Mouse (Mus musculus) spleen, postnatal 14 days (tissue): ENCODE measurements around the gene Syt1.
A peak's percentile ranks its signal among the peaks of the same experiment; 100 is the strongest.

ENCODE experiments used
- DNase-seq, 2 experiments: peaks; one replicate each; pipeline ENCODE4 v3.0.0; 2021 to 2022; ENCODE audit warnings: low spot score in 2 of 2

Gene Syt1

GRCm38 (mm10) chr10:108649174-108649573 lies 361.6 kb downstream of the Syt1 start:
- no peak for DNase-seq

DNA sequence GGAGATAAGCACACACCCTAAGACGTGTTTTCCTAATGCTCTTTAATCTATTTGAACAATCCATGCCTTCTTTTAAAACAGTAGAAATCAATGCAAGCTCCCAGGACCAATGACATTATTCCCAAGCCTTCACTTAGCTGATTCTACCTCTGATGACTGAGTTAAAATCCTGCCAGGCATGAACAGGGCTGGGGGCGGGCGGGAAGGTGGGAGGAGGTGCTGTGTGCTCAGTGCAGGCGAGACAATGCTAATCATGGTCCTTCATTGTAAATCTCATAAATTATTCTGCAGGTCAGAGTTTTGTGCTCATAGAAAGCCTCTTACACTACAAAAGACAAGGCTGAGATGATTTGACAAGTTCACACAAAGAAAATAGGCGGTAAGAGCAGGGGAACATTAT lies 366.9 kb downstream of the Syt1 start:
- no peak for DNase-seq

DNA sequence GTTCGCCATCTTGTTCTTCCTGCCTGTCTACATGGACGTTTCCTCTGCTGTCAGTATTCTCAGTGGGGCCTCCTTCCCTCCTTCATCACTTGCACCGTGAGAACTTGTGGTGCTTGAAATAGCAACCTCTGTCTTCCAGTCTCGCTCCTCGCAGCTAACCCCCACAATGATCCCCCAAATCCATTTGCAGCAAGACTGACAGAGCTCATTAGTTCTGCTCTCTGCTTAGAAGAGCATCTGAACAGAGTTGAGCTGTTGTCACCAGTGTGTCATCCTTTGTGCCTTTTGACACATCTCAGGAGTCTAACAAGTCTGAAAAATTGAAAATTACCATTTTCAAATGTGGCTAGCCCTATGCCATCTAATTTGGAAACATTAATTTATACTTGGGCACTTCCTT lies 372.7 kb downstream of the Syt1 start:
- DNase-seq = no peak

GRCm38 (mm10) chr10:108636086-108636485 lies 374.7 kb downstream of the Syt1 start:
- DNase-seq = no peak

DNA sequence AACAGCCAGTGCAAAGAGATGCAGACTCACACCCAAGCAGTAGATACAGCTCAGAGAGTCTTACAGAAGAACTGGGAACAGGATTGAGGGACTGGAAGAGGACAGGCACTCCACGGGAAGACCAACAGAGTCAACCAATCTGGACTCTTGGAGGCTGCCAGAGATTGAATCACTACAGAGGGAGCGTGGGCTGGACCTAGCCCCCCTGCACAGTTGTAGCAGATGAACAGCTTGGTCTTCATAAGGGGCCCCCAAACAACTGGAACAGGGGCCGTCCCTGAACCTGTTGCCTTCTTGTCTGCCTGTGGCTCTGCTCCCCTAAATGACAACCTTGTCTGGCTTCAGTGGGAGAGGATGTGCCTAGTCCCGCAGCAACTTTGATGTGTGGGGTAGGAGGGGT lies 375.2 kb downstream of the Syt1 start:
- DNase-seq = no peak

DNA sequence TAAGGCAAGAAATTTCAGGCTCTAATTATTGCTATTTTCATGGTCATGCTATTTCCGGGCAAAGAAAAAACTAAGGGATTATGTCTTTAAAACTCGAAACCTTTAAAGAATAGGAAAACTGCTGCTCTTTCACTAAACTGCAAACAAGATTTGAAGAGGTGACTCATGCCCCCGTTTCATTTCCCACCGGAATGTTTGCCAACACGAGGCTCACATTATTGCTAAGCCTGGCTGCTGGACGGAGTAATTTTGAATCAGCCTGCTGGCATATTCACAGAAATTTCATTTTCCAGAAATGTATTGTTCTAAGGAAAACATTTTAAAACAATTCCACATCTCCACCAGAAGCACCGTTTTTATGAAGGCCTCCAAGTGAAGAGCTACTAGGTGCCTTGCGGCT lies 379.9 kb downstream of the Syt1 start:
- no peak for DNase-seq

DNA sequence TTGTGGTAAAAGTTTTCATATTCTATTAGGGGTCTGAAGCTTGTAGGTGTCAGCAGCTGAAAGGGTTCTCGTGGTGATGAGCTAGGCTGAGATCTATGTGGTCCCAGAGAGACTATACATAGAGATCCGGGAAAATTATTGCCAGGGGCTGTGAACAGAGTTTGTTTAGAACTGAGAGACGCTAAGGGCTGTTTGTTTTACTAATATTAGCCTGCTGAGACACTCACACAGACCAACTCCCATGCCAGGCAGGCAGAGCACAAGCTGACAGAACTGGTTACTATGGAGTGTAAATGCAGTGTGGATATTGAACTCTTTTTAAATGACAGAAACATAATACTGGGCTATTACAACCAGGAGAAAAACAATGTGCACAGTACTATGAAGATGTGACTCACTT lies 384.4 kb downstream of the Syt1 start:
- DNase-seq = no peak

DNA sequence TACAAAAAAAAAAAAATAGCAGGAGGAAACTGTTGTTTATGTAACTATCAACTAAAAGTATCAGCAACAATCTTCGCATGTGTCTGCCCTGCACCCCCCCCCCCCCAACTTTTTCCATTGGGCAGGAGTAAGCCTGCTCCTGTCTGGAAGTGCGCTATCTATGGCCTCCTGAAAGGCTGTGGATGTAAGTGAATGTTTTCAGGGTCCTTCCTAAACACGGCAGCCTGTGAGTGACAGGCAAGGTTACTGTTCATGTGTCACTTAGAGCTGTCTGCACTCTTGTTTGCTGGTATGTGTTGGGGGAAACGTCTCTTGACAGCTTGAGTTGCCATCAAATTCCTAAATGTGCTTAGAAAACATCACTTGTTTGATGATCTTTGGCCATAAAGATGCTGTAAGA lies 387.8 kb downstream of the Syt1 start:
- no peak for DNase-seq

DNA sequence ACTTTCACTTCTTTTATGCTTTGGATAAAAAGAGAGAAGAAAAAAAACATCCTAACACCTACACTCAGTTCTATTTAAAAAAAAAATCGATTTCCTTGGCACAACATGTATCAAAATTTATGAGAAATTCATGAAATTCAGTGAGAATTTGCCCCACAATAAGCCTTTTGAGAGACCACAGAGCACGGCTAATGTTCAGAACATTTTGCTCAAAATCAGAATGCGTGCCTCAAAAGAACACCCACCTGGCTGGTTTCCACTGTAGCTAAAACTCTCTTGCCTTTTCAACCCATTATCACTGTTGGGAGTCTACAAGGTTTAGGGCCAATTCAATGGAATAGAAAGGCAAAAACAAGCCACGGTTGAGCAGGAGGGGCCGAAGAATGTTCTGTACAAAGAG lies 390.9 kb downstream of the Syt1 start:
- no peak for DNase-seq

DNA sequence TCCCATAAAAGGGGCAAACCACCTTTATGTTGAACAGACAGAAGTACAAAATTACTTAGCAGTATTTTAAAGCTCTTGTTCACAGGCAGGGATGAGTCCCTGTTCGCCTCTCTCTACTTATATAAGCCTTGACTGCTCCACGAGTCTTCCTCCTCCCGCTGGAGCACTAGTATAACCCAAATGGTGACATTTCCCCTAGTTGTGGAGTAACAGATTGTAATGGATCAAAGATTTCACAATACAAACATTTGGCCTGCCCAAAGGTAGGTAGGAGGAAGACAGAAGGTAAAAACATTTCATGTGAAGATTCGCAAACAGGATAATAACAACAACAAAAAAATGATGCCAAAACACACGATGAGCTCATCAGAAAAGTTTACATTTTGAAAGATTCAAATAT lies 391.6 kb downstream of the Syt1 start:
- DNase-seq = no peak

DNA sequence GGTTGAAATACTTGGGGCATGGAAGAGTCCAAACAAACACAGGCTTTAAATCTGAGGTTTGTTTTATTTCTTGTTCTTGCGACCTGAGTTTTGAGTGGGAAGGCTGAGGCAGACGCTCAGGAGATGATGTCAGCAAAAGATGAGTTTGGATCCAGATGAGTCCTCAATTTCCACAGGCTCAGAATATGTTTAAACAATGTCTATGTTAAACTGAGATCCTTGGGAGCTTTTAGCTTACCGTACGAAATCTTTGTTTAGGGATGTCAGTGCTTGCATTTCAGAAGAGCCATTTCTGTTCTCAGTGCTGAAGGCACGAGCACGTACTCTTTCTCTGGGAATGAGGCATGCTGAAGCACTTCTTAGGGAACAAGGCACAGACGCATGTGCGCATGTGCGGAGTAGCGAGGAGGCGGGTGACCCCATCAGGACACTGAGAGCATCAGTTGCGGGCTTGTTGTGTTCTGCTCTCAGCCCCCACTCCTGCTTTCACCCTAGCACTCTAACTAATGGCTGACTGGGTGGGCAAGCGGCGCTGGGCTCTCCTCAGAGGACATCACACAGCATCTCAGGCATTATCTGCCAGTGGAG lies 400.6 kb downstream of the Syt1 start:
- DNase-seq = no peak

- DNase-seq = no peak
Measured at GRCm38 (mm10) chr10:108601672-108602412, 408.9 kb downstream of the Syt1 start.

GRCm38 (mm10) chr10:108600693-108601092 lies 410.1 kb downstream of the Syt1 start:
- no peak for DNase-seq

GRCm38 (mm10) chr10:108597385-108597784 lies 413.4 kb downstream of the Syt1 start:
- no peak for DNase-seq

DNA sequence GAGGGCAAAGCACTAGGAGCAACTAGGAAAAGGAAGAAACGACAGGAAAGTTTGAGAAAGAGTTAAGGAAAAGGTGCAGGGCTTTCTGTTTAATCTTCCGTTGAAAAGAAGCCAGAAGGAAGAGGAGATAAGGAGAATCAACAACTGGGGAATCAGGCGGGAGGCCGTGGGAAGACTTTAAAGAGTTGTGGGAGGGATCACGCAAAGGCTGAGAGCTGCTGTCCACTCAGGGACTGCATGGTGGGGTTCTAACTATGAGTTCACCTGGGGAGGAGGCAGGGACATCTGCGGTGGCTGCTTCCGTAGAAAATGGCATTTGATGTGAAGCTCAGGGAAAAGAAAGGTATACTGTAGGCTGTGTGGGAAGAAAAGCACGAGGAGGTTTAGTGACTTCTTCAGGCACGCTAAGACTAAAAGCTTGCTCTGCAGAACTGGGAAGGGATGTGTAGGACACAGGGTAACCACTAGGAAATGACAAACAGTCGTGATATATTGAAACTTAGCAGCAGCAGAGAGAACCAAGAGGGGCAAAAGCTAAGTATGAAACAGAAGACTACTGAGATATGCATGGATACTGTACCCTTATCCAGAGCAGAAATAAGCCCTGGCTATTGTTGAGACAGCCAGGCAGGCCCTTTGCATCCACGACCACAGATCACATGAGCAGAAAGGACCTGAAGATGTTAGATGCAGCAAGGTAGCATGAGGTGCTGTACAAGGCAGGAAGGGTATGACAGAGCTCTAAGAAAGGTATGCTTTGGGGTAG lies 414.4 kb downstream of the Syt1 start:
- no peak for DNase-seq

GRCm38 (mm10) chr10:108589355-108589754 lies 421.4 kb downstream of the Syt1 start:
- no peak for DNase-seq

- no peak for DNase-seq
Measured at GRCm38 (mm10) chr10:108588924-108589323, 421.9 kb downstream of the Syt1 start.

DNA sequence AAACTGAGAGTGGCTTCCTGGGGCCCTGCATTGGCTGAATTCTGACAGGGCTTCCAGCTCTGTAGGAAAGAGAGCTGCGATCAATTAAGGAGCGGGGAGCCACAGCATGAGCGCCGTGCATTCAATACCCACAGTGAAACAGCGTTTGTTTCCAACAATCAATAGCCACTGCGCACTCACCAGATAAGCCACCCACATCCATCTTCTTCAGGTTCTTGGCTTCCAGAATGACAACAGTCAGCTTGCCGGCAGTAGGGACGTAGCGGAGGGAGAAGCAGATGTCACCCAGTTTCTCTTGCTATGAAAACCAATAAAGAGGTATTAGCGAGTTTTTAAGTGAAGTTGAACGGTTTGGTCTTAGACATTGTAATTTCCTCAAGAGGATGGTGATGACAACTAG lies 427.1 kb downstream of the Syt1 start:
- no peak for DNase-seq

- DNase-seq = peak in 1 of 2 experiments; percentile 1
Measured at GRCm38 (mm10) chr10:108582397-108582730, 428.4 kb downstream of the Syt1 start.

GRCm38 (mm10) chr10:108581555-108582396 lies 429.0 kb downstream of the Syt1 start:
- DNase-seq = no peak

DNA sequence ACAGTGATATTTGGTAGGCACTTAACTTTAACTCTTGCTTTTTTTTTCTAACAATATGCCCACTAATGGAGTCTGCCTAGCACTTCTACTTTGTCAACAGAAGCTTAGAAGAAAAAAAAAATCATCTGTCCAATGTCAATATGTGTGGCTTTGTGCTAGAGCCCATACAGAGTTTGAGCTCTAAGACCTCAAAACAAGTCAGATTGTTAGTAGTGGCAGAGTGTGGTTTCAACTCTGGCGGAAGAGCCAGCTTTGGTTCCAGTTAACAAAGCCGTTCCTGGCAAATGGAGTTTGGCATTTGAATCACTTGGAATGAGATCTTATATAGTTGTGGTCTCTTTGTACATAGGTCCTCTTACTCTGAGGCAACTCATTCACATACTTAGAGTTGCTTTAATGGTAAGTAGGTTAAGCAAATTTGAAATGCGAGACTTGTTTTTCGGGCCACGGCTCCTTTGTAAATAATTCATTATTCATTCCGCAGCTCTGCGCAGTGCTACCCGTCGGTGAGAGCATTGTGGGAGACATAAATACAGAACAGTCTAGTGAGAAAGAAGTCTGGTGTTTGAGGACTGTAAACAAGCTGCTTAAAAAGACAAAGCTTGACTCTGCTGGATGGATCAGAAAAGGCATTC lies 429.9 kb downstream of the Syt1 start:
- no peak for DNase-seq

GRCm38 (mm10) chr10:108579396-108579795 lies 431.4 kb downstream of the Syt1 start:
- DNase-seq = no peak
